Mouse (Mus musculus) embryonic facial prominence, embryonic 13.5 days (tissue): ENCODE measurements around the gene Acot1. TPM values are rescaled to one million over a fixed set of nuclear protein-coding genes. Genes with fewer than 3 reads are reported as not detected.
"Not testable (repeated sequence)": the region's sequence is repeated elsewhere in the genome, so short reads cannot be mapped to it uniquely, and the experiment has no call there.

Source experiments
- ATAC-seq: fragments of 200-750 bp; cut with Nextera tagmentation; 2 replicates; pipeline ENCODE4 v1.8.0; 2017; ENCODE audit warnings: low read depth; ENCODE audit not compliant: insufficient number of reproducible peaks, insufficient read depth, low FRiP score, low TSS enrichment
- H3K27ac ChIP-seq: fragments of 300-500 bp; sonication (generic); 2 replicates; pipeline ENCODE4 v1.5.1; 2015; ENCODE audit warnings: moderate library complexity, mild to moderate bottlenecking, inconsistent platforms
- H3K27me3 ChIP-seq: fragments of 300-500 bp; sonication (generic); 2 replicates; pipeline ENCODE4 v1.6.1; 2015; ENCODE audit warnings: mild to moderate bottlenecking, inconsistent platforms
- H3K36me3 ChIP-seq: fragments of 300-500 bp; sonication (generic); 2 replicates; pipeline ENCODE4 v1.6.1; 2015; ENCODE audit warnings: mild to moderate bottlenecking, inconsistent platforms
- H3K4me1 ChIP-seq: fragments of 300-500 bp; sonication (generic); 2 replicates; pipeline ENCODE4 v1.6.1; 2015; ENCODE audit warnings: inconsistent platforms
- H3K4me2 ChIP-seq: fragments of 300-500 bp; sonication (generic); 2 replicates; pipeline ENCODE4 v1.6.1; 2015; ENCODE audit warnings: moderate library complexity, mild to moderate bottlenecking, inconsistent platforms
- H3K4me3 ChIP-seq: fragments of 300-500 bp; sonication (generic); 2 replicates; pipeline ENCODE4 v1.5.1; 2015; ENCODE audit warnings: mild to moderate bottlenecking, inconsistent platforms
- H3K9ac ChIP-seq: fragments of 300-500 bp; sonication (generic); 2 replicates; pipeline ENCODE4 v1.6.1; 2015; ENCODE audit warnings: mild to moderate bottlenecking, inconsistent platforms
- H3K9me3 ChIP-seq: fragments of 300-500 bp; sonication (generic); 2 replicates; pipeline ENCODE4 v1.6.1; 2016; ENCODE audit warnings: inconsistent platforms
- WGBS: fragments of 180-500 bp; shearing (Covaris S2); methylation state at CpG from one replicate; pipeline ENCODE4 v1.1.7; 2015; ENCODE audit warnings: mixed read lengths; 5-methylcytosine and 5-hydroxymethylcytosine counted together
- polyA plus RNA-seq: library from polyadenylated mRNA; unstranded; fragments of >200 nt; fragmentation: Nextera tagmentation; extraction: Ambion mirVana; gene quantifications from 2 replicates; pipeline ENCODE4 v1.2.1, GENCODE M21; 2015

The Acot1 gene
- polyA plus RNA-seq, 1 experiment from 2014 or later = 45.4 TPM

DNA sequence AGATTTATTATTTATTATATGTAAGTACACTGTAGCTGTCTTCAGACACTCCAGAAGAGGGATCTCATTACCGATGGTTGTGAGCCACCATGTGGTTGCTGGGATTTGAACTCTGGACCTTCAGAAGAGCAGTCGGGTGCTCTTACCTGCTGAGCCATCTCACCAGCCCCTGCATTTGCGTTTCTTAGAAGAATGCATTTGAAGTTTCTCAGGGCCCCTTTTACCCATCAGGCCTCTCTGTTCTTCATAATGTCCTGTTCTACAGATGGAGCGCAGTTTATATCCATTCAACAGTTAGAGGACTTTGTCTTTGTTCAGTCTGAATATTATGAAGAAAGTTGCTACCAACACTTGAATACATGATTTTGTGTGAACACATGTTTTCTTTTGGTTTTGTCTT is 13.0 kb downstream of the Acot1 start:
- ATAC-seq, H3K4me1 ChIP-seq, H3K27ac ChIP-seq, H3K27me3 ChIP-seq, H3K4me3 ChIP-seq, H3K36me3 ChIP-seq, H3K9me3 ChIP-seq, H3K4me2 ChIP-seq, H3K9ac ChIP-seq: not testable (repeated sequence)
- 94% methylated on average over 4 of the region's 4 CpGs for WGBS

GRCm38 (mm10) chr12:84023052-84023745 is 13.9 kb downstream of the Acot1 start:
- H3K27ac ChIP-seq = no peak overlapping the region
- ATAC-seq = no peak

GRCm38 (mm10) chr12:84025888-84026287 is 16.6 kb downstream of the Acot1 start:
- no peak overlapping the region for H3K27ac ChIP-seq
- no peaks in the 10 kb centered on the region for H3K9me3 ChIP-seq
- 83% methylated on average over 7 of the region's 7 CpGs for WGBS
- H3K4me1 ChIP-seq = no peaks in the 10 kb centered on the region
- ATAC-seq = no peak
- H3K36me3 ChIP-seq = no peaks in the 10 kb centered on the region
- H3K4me3 ChIP-seq = no peak overlapping the region
- H3K4me2 ChIP-seq = no peak overlapping the region
- no peak overlapping the region for H3K9ac ChIP-seq
- no peaks in the 10 kb centered on the region for H3K27me3 ChIP-seq

More at GRCm38 (mm10) chr12:84023052-84023745, 13.9 kb downstream of the Acot1 start:
- H3K36me3 ChIP-seq = 0 out of 2 replicates have a peak, but pooled peaks cover 4% of the 10 kb centered on the region
- 72% methylated on average over 9 of the region's 9 CpGs for WGBS
- H3K27me3 ChIP-seq = no peaks in the 10 kb centered on the region
- no peak overlapping the region for H3K4me3 ChIP-seq
- H3K4me1 ChIP-seq = no peaks in the 10 kb centered on the region
- H3K4me2 ChIP-seq = no peak overlapping the region
- no peak overlapping the region for H3K9ac ChIP-seq
- no peaks in the 10 kb centered on the region for H3K9me3 ChIP-seq

GRCm38 (mm10) chr12:84028328-84028727 is 19.0 kb downstream of the Acot1 start:
- WGBS = 48% methylated on average over 3 of the region's 3 CpGs
- not testable (repeated sequence) for H3K9ac ChIP-seq, H3K36me3 ChIP-seq, H3K27me3 ChIP-seq, H3K4me2 ChIP-seq, H3K9me3 ChIP-seq, ATAC-seq, H3K4me1 ChIP-seq, H3K27ac ChIP-seq, H3K4me3 ChIP-seq

DNA sequence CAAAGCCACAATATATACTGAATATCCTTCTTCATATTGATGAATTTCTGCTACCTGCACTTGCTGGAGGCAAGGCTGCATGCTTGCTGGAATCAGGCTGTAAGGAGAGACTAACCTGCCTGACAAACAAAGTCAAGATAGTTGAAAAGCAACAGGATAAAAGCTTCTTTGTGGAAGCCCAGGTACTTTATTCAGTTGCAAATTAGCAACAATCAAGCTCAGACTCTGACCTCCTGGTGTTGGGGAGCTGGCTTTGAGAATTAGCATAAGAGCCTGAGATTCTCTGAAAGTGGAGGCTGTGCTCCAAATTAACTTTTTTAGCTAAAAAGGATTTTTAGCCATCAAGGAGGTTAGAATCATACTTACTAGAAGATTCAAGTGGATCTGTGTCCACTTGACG is 19.8 kb downstream of the Acot1 start:
- not testable (repeated sequence) for ATAC-seq, H3K4me3 ChIP-seq, H3K4me2 ChIP-seq, H3K9ac ChIP-seq, H3K9me3 ChIP-seq, H3K27ac ChIP-seq, H3K4me1 ChIP-seq, H3K27me3 ChIP-seq, H3K36me3 ChIP-seq
- 91% methylated on average over 1 of the region's 1 CpGs for WGBS

DNA sequence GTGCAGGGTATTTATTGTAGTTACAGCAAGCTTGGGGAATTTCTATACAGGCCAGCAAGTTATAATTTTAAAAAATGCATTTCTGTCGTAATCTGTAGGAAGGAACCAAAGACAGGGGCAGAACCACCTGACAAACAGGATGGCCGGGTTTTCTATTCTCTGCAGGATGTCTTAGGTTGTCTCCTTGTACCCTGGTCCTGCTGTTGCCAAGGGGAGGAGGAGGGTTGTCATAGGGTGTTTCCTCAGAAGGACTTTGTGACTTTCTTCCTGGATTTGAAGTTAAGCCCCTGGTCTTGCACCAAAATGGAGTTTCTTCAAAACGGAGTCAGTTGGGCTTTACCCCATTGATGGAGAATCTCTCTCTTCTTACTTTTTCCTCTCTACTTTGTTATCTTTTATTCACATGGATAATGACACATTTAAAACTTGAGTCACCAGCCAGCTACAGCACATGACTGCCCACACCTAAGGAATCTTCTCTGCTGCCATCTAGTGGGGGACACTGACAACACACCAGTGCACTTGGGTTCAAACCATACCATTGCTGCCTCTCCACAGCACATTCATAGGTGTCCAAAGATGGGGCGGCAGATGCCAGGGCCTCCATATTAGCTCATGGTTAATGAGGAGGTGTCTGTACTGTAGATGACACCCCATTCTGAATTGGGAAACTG is 21.5 kb downstream of the Acot1 start:
- Histone ChIP-seq H3K36me3 (no peaks in the 10 kb centered on the region), H3K9ac (no peak overlapping the region), H3K4me2 (no peak overlapping the region), H3K4me1 (no peaks in the 10 kb centered on the region), H3K27me3 (no peaks in the 10 kb centered on the region), H3K9me3 (no peaks in the 10 kb centered on the region), H3K27ac (no peak overlapping the region), H3K4me3 (no peak overlapping the region)
- WGBS = 65% methylated on average over 4 of the region's 4 CpGs
- ATAC-seq = no peak

GRCm38 (mm10) chr12:84032854-84033253 is 23.6 kb downstream of the Acot1 start:
- Histone ChIP-seq H3K9ac (no peak overlapping the region), H3K27me3 (no peaks in the 10 kb centered on the region), H3K4me1 (peaks cover 4% of the 10 kb centered on the region; the same call in 1 of the 2 replicates), H3K27ac (no peak overlapping the region), H3K4me3 (no peak overlapping the region), H3K4me2 (no peak overlapping the region), H3K9me3 (no peaks in the 10 kb centered on the region), H3K36me3 (no peaks in the 10 kb centered on the region)
- no peak for ATAC-seq
- WGBS = 86% methylated on average over 4 of the region's 4 CpGs

DNA sequence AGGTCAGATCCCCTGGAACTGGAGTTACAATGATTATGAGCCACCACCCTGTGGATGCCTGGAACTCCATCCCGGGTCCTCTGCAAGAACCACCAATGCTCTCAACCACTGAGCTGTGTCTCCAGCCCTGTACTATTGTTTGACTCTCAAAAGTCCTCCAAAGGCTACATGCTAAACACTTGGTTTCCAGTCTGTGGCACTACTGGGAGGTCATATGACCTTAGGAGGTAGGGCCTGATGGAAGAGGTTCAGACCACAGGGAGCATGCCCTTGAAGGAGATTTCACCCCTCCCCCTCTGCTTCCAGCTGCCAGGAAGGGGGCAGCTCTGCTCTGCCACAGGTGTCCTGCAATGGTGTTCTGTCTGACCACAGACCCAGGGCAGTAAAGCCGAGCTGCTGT is 24.0 kb downstream of the Acot1 start:
- not testable (repeated sequence) for H3K36me3 ChIP-seq, H3K27ac ChIP-seq, ATAC-seq, H3K4me1 ChIP-seq, H3K27me3 ChIP-seq, H3K4me2 ChIP-seq, H3K9ac ChIP-seq, H3K9me3 ChIP-seq, H3K4me3 ChIP-seq
- WGBS = 79% methylated on average over 2 of the region's 2 CpGs

GRCm38 (mm10) chr12:84034108-84034507 is 24.8 kb downstream of the Acot1 start:
- Histone ChIP-seq H3K27me3 (no peaks in the 10 kb centered on the region), H3K9ac (no peak overlapping the region), H3K9me3 (no peaks in the 10 kb centered on the region), H3K4me1 (peaks cover 4% of the 10 kb centered on the region; the same call in 1 of the 2 replicates), H3K27ac (no peak overlapping the region), H3K4me2 (no peak overlapping the region), H3K36me3 (no peaks in the 10 kb centered on the region), H3K4me3 (no peak overlapping the region)
- WGBS = 57% methylated on average over 4 of the region's 4 CpGs
- no peak for ATAC-seq

GRCm38 (mm10) chr12:84038241-84038640 is 29.0 kb downstream of the Acot1 start, which contains the start of gene Acot4:
Acot4 (plus strand) TSS chr12:84038379.
- 9% methylated on average over 32 of the region's 32 CpGs for WGBS
- Histone ChIP-seq H3K4me2 (peak within 1 kb of the TSS; percentile 73), H3K9ac (peak within 1 kb of the TSS; percentile 72), H3K4me3 (peak within 1 kb of the TSS; percentile 49)
- H3K27ac ChIP-seq, H3K4me1 ChIP-seq, H3K9me3 ChIP-seq, H3K27me3 ChIP-seq, ATAC-seq, H3K36me3 ChIP-seq: not testable (repeated sequence)

DNA sequence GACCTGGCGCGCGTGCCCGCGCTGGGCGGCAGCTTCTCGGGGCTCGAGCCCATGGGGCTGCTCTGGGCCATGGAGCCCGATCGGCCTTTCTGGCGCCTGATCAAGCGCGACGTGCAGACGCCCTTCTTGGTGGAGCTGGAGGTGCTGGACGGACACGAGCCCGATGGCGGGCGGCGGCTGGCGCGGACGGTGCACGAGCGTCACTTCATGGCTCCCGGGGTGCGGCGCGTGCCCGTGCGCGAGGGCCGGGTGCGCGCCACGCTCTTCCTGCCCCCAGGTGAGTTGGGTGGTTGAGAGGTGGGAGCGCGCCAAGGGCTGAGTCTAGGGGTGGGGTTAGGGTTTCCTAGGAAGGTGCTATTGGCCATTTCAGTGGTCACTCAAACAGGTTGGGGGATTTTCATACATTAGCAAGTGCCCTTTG is 29.4 kb downstream of the Acot1 start, which contains the start of gene Gm49366:
TSS of gene Gm49366 (plus strand) at position 245 of the 421 bp plus-strand sequence.
- not testable (repeated sequence) for H3K9me3 ChIP-seq, H3K27me3 ChIP-seq, H3K36me3 ChIP-seq, H3K4me1 ChIP-seq, ATAC-seq, H3K27ac ChIP-seq
- Histone ChIP-seq H3K9ac (peak within 1 kb of the TSS; percentile 72), H3K4me3 (peak within 1 kb of the TSS; percentile 49), H3K4me2 (peak within 1 kb of the TSS; percentile 73)
- 1% methylated on average over 39 of the region's 39 CpGs for WGBS

GRCm38 (mm10) chr12:84042248-84042647 is 33.0 kb downstream of the Acot1 start:
- no peak for ATAC-seq
- peaks cover 4% of the 10 kb centered on the region; the same call in 1 of the 2 replicates for H3K4me1 ChIP-seq
- H3K9ac ChIP-seq = no peak overlapping the region
- no peaks in the 10 kb centered on the region for H3K36me3 ChIP-seq
- no peak overlapping the region for H3K27ac ChIP-seq
- peaks cover 8% of the 10 kb centered on the region; the same call in 1 of the 2 replicates for H3K9me3 ChIP-seq
- no peak overlapping the region for H3K4me2 ChIP-seq
- H3K4me3 ChIP-seq = no peak overlapping the region
- H3K27me3 ChIP-seq = no peaks in the 10 kb centered on the region
- WGBS = 89% methylated on average over 5 of the region's 5 CpGs
